Mouse (Mus musculus): Measurements from ENCODE around the gene H2-M10.1. TPM values are rescaled to one million over a fixed set of nuclear protein-coding genes. Genes with fewer than 3 reads are reported as not detected.
"Not testable (repeated sequence)": the region's sequence is repeated elsewhere in the genome, so short reads cannot be mapped to it uniquely, and the experiment has no call there.

H2-M10.1 gene
- total RNA-seq (2017): not detected in 2 replicates

DNA sequence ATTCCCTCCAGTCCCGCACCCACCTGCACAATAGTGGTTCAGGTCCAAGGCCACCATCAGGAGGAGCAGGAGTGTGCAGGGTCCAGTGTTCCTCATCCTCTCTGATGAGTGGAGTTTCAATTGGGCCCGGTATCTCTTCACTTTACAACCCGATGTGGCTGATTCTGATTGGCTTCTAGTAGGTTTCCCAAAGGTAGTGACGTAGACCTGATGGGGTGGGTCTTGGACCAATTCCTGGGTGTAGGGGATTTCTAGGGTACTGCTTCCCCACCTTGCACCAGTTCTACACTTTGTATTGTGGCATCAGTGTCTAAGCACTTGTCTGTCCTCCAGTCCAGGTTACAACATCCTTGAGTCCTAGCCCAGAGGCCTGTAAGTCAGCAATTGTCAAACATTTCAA, at the start of gene H2-M10.1:
TSS of gene H2-M10.1 (minus strand) at position 101 of the 400 bp plus-strand sequence.
- no peak for ATAC-seq (replicated peaks; ENCODE audit: low read depth, poor library complexity, severe bottlenecking)

DNA sequence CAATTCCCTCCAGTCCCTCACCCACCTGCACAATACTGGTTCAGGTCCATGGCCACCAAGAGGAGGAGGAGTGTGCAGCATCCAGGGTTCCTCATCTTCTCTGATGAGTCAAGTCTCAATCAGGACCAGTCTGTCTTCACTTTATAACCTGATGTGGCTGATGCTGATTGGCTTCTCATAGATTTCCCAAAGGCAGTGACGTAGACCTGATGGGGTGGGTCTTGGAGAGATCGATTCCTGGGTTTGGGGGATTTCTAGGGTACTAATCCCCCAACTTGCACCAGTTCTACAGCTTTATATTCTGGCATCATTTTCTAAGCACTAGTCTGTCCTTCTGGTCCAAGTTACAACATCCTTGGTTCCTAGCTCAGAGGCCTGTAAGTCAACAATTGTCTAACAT, 42.4 kb upstream of the H2-M10.1 start, which contains the start of gene H2-M10.3:
TSS of gene H2-M10.3 (minus strand) at position 101 of the 400 bp plus-strand sequence.
- ATAC-seq (replicated peaks; ENCODE audit: low read depth, poor library complexity, severe bottlenecking): not testable (repeated sequence)

DNA sequence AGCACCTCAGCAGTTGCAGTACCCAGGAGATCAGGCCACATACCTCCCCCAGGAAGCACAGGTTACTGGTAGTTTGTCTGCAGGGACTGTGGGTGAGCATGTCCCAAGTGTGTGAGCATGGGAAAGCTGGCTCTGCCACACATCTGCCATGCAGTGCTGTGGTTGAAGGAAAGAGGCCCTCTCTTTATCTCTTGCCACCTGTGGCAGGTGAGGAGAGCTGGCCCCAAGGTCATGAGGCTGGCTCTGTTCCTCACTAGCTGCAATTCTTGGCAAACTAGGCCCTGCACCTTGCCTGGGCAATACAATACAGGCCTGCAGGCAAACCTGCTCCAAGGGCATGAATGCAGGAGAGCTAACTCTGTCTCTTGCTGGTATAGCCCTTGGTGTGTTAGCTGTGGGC, 36.4 kb upstream of the H2-M10.1 start:
- ATAC-seq (replicated peaks; ENCODE audit: low read depth, poor library complexity, severe bottlenecking): not testable (repeated sequence)

DNA sequence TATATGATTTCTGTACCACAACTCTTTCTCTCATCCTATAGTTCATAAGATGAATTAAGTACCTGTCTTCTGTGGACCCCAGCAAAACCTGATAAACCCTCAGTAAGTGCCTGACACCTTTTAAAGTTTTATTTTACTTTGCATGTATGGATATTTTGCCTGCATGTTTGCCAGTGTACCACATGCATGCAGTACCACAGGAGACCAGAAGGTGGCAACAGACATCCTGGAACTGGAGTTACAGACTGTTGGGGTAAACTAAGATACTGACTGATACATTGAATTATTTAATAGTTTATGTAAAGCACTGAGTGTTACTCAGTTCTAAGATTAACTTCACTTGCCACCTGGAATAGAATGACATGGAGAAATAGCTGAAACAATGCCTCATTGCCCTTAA, 31.6 kb upstream of the H2-M10.1 start:
- ATAC-seq (replicated peaks; ENCODE audit: low read depth, poor library complexity, severe bottlenecking): peak; percentile 73; the same call in 1 of the 2 replicates

GRCm38 (mm10) chr17:36355763-36356162, 29.8 kb upstream of the H2-M10.1 start:
- no peak for ATAC-seq (replicated peaks; ENCODE audit: low read depth, poor library complexity, severe bottlenecking)

DNA sequence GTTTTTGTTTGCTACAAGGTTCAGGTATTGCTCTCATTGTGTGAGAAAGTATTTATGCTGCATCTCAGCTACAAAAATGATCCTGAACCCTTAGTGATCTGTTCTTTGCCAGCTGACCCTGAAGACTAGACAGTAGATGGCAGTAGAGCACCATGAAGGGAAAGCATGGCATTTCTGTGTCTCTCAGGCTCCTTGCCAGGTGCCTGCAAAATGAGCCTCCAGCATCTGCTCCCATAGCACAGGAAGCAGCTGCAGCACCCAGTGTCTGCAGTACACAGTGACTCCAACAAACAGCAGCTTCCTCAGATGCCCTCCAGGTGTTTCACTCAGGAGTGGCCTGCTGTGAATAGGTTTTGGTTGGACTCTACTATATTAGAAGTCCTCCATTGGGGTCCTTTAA, 29.4 kb upstream of the H2-M10.1 start:
- ATAC-seq (replicated peaks; ENCODE audit: low read depth, poor library complexity, severe bottlenecking): peak; percentile 84

DNA sequence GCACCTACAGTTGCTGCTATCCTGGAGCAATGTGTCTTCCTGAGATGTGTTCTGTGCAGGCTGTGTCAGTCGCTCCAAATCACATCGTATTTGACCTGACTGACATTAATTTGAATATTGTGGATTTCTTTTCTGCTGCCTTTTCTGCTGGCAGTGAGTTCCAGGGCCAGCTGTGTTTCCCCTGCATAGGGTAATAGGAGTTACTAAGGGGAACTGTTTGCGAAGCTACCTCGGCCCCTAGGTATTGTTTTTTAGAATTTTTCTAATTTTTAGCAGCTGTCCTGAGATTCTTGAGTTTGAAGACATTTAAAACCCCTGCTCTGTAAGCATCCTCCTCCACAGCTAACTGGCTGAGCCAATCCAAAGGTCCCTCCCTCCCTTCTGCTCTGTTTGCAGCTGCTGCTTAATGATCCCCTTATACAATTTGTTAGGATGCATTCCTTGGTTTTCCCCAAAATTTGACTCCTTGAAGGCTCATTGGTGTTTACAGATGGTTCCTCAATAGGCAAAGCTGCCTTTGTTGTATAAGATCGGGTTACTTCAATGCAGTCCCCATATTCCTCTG, 10.2 kb downstream of the H2-M10.1 start:
- ATAC-seq (replicated peaks; ENCODE audit: low read depth, poor library complexity, severe bottlenecking): no peak

GRCm38 (mm10) chr17:36315041-36315688, 10.8 kb downstream of the H2-M10.1 start:
- ATAC-seq (replicated peaks; ENCODE audit: low read depth, poor library complexity, severe bottlenecking): peak; percentile 92

GRCm38 (mm10) chr17:36314511-36314910, 11.4 kb downstream of the H2-M10.1 start:
- peak; percentile 59; the same call in 1 of the 2 replicates for ATAC-seq (replicated peaks; ENCODE audit: low read depth, poor library complexity, severe bottlenecking)

DNA sequence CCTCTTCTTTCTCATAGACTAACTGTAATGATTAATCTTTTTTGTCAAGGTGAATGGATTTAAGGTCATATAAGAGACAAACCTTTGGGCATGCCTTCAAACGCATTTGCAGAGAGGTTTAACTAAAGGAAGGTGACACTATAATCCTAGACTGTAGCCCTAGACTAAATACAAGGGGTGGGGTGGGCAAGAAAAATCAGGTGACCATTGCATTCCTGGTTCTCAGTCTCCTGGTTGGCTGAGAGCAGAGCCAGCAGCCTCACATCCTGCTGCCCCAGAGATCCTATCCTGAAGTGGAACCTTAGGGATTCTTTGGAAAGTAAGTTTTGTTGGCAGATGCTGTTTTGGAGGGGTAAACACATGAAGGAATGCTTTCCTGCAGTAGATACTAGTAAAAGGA, 16.7 kb downstream of the H2-M10.1 start:
- ATAC-seq (replicated peaks; ENCODE audit: low read depth, poor library complexity, severe bottlenecking): no peak

GRCm38 (mm10) chr17:36308855-36309254, 17.1 kb downstream of the H2-M10.1 start:
- peak; percentile 87 for ATAC-seq (replicated peaks; ENCODE audit: low read depth, poor library complexity, severe bottlenecking)

DNA sequence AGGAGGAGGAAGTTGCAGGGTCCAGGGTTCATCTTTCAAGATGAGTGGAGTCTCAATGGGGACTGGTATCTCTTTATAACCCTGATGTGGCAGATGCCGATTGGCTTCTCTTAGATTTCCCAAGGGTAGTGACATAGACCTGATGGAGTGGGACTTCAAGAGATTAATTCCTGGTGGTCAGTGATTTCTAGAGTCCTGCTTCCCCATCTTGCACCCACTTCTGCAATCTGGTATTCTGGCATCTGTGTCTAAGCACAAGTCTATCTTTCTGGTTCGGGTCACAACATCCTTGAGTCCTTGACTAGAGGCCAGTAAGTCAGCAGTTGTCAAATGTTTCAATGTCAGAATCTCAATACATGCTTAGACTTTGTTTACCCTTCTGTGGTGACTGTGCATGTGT, 39.6 kb downstream of the H2-M10.1 start, which contains the start of gene H2-M10.2:
TSS of gene H2-M10.2 (minus strand) at position 101 of the 400 bp plus-strand sequence.
- 0 out of 2 replicates have a peak, but pooled peaks have one; percentile 5 for ATAC-seq (replicated peaks; ENCODE audit: low read depth, poor library complexity, severe bottlenecking)

DNA sequence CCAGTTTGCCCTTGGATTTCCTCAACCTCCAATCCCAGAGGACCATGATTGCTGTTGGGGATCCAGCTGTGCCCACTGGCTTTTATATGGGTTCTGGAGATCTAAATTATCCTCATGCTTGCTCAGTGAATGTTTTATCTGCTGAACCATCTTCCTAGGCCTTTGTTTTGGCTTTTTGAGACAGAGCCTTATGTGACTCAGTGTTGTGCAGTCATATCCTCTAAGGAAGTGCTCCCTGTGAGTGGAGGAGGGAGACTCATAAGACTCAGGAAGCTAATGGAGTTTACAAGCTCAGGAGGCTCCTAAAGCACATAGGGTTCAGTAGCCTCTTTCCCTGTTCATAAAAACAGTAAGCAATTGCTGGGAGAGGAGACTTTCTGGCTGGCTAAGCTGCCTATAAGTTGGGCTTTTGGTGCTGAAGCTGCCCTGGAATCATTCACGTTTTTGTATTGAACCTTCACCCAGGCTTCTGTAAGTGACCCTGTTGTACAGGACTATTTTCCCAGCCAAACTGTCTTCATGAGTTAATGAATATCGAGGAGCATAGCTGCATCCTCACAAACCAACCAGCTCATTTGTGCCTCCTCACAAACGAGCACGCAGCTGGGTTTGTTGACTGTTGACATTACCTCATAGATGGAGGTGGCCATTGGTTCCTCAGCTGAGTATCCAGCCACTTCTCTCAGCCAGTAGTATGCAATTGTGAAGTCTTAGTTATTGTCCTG, 44.3 kb downstream of the H2-M10.1 start:
- no peak for ATAC-seq (replicated peaks; ENCODE audit: low read depth, poor library complexity, severe bottlenecking)

DNA sequence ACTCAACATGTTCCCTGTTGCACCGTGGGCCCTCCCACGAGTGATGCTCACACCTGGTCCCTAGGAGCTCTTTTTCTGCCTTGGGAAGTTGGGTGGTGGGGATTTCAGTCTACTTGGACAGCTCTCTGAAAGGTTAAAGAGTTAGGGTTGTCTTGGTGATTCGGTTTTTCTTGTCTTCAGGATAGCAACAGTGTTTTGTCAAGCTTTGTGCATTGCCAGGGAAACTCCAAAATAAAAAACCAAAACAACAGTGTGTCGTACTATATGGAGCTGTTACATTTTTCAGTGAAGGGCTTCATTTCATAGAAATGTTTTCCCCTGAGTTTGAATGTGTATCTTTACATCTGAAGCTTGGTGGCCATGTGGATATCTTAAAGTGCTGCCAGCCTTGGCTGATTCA, 51.2 kb downstream of the H2-M10.1 start:
- no peak for ATAC-seq (replicated peaks; ENCODE audit: low read depth, poor library complexity, severe bottlenecking)

DNA sequence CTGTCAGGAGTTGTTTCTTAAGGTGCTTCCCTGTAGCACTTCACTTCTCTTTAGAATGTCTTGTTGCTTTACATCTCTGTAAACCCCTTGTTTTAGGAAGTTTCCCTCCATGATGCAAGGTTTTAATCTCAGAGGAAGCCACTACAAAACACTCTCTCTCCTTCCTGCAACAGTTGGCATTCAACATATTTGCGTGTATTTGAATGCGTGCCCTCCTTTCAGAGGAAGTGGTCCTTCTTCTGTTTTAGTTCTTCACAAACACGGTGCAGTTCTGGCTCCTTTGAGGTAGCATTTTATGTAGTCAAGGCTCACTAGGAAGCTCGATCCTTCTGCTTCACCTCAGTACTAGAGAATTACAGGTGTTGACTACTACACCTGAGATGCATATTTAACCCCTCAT, 52.2 kb downstream of the H2-M10.1 start:
- ATAC-seq (replicated peaks; ENCODE audit: low read depth, poor library complexity, severe bottlenecking): no peak

Other genes with a start within 250 kb of the H2-M10.1 start
- 0.96 TPM in 1 of 2 replicates, not detected in the other for gene Gm19684, start 204.5 kb downstream of the H2-M10.1 start, total RNA-seq (2017)
- gene Gm7030, start 196.7 kb downstream of the H2-M10.1 start, total RNA-seq (2017): not detected in 2 replicates
- gene Gm8909, start 157.6 kb downstream of the H2-M10.1 start, total RNA-seq (2017): not detected in 2 replicates
- not detected in 2 replicates for gene H2-T3, start 135.9 kb downstream of the H2-M10.1 start, total RNA-seq (2017)
- 19.6 and 21.1 TPM in 2 replicates for gene Rpp21, start 68.1 kb downstream of the H2-M10.1 start, total RNA-seq (2017)
- 12.8 and 18.4 TPM in 2 replicates for gene Trim39, start 53.9 kb downstream of the H2-M10.1 start, total RNA-seq (2017)
- not detected in 2 replicates for gene H2-M10.2, start 39.7 kb downstream of the H2-M10.1 start, total RNA-seq (2017)
- gene H2-M10.3, start 42.3 kb upstream of the H2-M10.1 start, total RNA-seq (2017): not detected in 2 replicates
- gene H2-M10.4, start 136.2 kb upstream of the H2-M10.1 start, total RNA-seq (2017): not detected in 2 replicates
- not detected in 2 replicates for gene H2-M11, start 220.9 kb upstream of the H2-M10.1 start, total RNA-seq (2017)